Mouse (Mus musculus): ENCODE results near the gene Grwd1.

Gene Grwd1

DNA sequence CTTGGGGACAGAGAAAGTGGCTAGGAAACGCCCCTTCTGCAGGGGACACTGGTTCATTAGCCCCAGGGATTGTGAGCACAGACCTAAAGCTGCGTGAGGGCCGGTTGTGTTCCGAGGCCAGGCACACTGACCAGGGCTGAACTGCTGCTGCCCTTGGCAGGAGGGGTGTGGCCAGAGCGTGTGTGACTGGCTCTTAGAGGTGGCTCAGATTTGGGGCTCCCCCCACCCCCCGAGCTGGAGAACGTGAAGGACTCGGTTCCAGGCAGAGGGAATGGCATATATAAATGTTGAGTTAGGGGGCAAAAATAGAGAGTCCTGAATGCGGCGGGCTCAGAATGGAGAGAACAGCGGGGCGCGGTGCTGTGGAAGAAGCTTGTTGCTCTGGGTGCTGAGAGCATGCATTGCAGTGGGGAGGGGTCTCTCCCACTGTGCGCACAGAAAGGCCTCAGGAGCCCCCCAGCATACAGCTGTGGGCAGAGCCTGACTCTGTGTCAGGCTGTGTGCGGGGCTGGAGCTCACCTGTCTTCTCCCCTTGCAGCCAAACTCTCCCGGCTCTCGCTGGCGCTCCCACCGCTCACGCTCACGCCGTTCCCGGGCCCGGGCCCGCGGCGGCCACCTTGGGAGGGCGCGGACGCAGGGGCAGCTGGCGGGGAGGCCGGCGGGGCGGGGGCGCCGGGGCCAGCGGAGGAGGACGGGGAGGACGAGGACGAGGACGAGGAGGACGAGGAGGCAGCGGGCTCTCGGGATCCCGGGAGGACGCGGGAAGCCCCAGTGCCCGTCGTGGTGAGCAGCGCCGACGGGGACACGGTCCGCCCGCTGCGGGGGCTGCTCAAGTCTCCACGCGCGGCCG, 32.9 kb downstream of the Grwd1 start:
- peak; percentile 15 to 31 for DNase-seq

- DNase-seq, result no peak
These were observed 33.8 kb downstream of the Grwd1 start for GRCm38 (mm10) chr7:45796950-45797349.

GRCm38 (mm10) chr7:45794971-45795370, 35.8 kb downstream of the Grwd1 start:
- no peak for DNase-seq

DNA sequence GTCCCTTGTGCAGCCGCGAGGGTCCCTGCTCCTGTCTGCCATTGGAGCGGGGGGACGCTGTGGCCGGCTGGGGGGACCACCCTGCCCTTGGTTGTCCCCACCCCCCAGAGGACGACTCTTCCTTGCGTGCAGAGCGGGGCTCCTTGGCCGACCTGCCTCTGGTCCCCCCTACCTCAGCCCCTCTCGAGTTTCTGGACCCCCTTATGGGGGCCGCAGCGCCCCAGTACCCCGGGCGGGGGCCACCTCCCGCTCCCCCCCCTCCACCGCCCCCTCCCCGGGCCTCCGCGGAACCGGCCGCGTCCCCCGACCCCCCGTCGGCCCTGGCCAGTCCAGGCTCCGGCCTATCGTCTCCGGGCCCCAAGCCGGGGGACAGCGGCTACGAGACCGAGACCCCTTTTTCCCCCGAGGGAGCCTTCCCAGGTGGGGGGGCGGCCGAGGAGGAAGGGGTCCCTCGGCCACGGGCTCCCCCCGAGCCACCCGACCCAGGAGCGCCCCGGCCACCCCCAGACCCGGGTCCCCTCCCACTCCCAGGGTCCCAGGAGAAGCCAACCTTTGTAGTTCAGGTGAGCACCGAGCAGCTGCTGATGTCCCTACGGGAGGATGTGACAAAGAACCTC, 36.7 kb downstream of the Grwd1 start:
- no peak for DNase-seq

DNA sequence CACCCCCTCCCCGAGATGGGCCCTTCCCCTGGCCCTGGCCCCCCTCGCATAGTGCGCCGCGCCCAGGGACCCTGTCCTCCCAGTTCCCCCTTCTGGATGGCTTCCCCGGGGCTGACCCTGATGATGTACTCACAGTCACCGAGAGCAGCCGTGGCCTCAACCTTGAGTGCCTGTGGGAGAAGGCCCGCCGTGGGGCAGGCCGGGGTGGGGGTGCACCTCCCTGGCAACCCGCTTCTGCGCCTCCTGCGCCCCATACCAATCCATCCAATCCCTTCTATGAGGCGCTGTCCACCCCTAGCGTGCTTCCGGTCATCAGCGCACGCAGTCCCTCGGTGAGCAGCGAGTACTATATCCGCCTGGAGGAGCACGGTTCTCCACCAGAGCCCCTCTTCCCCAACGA, 37.5 kb downstream of the Grwd1 start:
- DNase-seq, result no peak

GRCm38 (mm10) chr7:45791756-45792490, 38.8 kb downstream of the Grwd1 start:
- peak in 1 of 2 experiments; percentile 5 for DNase-seq

DNA sequence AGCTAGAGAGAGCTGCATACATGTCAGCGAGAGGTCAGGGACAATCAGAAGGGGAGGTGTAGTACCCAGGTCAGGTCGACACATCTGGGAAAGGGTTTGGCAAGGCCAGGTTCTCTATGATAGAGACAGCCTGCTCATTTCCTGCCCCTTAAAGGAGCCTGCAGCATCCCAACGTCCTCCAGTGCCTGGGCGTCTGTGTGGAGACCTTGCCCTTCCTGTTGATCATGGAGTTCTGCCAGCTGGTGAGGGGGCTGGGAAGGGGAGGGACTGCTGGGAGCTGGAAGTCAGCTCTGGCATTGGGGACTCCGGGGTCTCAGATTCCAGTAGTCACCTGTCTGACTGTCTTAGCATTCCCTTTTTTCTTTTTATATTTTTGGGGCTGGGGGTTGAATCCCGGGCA, 40.0 kb downstream of the Grwd1 start:
- DNase-seq, result peak; percentile 61 to 64

DNA sequence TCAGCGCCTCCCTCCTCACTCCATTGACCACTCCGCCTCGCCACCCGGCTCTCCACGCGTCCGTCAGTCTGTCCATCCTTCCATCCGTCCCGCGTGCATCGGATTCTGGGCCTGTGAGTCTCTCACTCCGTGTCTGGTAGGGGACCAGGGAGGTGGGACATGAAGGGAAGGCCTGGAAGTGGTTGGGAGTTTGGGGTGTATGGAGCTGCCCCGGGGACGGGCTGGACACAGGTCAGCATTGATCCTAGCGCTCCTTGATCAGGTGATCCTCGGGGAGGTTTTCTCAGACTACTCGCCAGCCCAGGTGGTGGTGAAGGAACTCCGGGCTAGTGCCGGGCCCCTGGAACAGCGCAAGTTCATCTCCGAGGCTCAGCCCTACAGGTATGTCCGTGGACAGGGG, 43.1 kb downstream of the Grwd1 start:
- DNase-seq, result no peak

DNA sequence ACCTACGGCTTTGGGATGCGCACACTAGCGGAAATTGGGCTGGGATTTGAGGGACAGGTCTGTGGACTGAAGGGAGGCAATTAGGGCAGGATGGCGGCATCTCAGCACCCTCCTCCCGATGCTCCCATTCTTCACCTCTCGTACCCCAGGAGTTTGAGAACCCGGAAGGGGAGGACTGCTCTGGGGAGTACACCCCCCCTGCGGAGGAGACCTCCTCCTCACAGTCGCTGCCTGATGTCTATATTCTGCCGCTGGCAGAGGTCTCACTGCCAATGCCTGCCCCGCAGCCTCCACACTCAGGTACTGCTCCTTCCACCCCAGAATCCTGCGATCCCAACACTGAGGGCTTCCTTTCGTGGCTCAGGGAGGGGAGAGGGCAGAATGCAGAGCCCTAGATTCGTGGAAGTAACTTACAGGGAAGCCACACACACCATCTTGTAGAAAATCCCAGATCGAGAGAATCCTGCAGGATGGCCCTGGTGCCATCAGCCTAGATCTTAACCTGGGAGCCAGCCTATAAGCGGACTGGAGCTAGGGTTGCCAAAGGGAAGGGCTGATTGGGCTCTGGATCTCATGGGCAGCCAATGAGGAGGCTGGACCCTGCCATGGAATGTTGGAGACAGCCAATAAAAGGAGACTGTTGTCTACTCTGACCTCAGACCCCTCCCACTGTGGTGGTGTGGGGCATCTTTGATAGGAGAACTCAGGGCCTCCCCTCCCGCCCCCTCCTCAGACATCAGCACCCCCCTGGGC, 43.9 kb downstream of the Grwd1 start:
- DNase-seq, result peak; percentile 39 to 67

DNA sequence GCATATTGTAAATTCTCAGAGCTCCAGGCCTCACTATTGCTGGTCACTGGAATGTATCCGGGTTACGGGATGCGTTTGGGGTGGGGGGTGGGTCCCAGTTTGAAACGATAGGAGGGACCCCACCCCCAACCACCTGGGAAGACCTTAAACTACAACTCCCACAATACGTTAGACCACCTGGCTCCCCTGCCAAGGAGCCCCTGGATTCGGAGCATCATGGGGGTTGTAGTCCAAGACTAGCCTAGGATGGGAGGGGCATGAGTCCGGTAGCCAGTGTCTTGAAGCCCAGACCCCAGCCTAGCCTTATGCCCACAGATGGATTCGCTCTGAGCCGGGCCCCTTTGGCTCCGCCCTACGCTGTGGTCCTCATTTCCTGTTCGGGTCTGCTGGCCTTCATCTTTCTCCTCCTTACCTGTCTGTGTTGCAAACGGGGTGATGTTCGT, 44.6 kb downstream of the Grwd1 start:
- peak; percentile 59 to 71 for DNase-seq

- peak; percentile 52 to 72 for DNase-seq
These were observed 45.2 kb downstream of the Grwd1 start for GRCm38 (mm10) chr7:45785388-45786135.

DNA sequence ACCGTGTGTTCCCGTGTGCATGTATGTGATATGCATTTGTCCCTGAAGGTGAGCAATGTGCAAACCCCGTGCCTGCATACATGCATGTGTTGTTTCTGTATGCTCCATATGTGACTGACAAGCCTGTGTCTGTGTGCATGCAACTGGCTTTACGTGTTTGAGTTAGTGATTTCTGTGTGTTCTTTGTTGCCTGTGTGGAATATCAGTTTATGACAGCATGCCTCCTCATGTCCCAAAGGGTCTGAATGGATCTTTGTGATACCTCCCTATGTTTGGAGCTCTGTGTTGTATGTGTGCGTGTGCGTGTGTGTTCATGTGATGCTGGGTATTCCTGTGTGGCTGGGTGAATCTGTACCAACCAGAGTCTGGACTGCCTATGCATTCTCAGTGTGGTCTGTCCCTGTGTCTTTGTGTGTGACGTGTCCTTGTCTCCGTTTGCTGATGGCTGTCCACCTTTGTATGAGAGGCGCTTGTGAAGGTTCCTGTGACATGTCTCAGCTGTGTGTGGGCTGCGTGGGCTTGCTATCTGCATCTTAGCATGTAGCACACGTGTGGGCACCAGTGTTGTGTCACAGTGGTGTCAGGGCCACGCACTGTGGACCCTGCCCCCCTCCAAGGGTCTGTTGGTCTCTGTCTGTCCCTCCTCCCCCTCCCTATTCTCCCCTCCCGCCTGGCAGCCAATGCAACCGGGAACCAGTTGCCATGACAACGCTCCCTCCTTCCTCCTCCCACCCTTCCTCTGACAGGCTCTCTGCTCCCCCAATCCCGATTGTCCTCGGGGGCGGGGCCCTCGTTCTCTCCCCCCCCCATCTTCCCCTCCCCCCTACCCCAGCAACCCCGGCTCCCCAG, 46.0 kb downstream of the Grwd1 start, which contains the start of gene Sult2b1:
Sult2b1 (minus strand) TSS at position 146 of the 849 bp plus-strand sequence.
- peak; percentile 81 to 86 for DNase-seq

GRCm38 (mm10) chr7:45783511-45784091, 47.1 kb downstream of the Grwd1 start, which contains the start of gene Lmtk3:
TSS of gene Lmtk3 (plus strand) at chr7:45783738.
- DNase-seq, result peak; percentile 76 to 81

DNA sequence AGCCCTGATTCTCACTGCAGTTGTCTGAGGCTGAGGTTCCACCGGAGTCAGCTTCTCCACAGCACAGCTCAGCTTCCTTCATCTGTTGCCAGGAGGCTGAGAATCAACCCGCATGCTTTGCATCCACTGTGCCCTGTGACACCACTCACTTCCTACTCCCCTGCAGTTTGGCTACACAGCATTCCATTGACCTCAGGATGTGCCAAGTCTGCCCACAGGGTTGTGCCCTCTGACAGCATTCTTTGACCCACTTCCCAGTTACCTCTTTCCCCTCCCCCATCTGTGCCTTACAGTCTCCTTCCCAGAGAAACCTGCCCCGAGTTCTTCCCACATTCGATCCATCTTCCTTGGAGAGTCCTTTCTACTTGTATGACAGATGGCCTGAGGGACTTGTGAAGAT, 48.5 kb downstream of the Grwd1 start:
- DNase-seq, result no peak

DNA sequence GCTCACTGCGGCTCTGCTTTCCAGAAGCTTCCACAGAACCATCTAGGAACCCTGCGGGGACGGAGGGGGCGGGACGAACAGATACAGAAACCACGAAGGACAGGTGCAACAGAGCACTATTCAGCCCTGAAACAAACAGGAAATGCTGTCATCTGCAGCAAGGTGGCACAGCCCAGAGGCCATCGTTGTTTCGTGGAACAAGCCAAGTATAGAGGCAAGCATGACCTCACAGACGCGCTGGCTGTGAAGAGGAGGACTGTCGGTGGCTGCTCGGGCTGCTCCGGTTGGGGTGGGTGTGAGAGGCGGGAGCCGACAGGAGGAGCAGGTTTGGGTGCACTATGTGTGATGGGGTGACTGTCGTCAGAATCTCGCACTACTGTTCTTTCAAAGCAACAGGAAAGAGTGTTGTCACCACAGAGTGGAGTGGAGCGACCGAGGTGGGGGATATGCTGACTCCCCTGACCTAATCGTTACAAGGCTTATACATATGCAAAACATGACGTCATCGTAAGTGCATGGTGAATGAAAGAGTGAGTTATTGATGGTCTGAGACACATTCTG, 51.6 kb downstream of the Grwd1 start:
- DNase-seq, result no peak

DNA sequence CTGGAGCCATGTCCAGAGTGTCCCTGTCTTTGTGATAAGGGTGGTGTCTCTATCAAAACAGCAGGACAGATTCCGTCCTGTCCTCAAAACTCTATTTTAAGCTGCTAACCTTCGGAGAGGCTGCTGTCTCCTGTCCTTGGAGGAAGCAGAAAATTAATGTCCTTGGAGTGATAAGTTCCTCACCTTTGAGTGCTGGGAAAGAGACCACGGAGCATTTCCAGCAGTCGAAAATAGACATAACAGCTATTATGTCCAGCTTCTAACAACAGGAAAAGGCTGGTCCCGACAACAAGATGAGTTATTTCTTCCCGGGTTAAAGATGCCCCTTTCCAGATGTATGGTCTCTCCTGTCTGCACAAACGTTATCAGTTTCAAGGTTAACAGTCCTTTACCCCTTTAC, 55.5 kb downstream of the Grwd1 start:
- DNase-seq, result no peak

Measured in kidney, postnatal 4 days (tissue).